Mouse (Mus musculus) CH12.LX (cell line): ENCODE data around the gene Dhodh. TPM values are rescaled to one million over a fixed set of nuclear protein-coding genes. Genes with fewer than 3 reads are reported as not detected.

Experiments used
- DNase-seq: peaks from one replicate; pipeline ENCODE4 v3.0.0-alpha.2; 2013; ENCODE audit errors: extremely low read depth
- H3K27ac ChIP-seq: 2 replicates; pipeline ENCODE4 v1.5.1; 2012; ENCODE audit warnings: low read depth, mild to moderate bottlenecking, control low read depth, moderate library complexity; ENCODE audit not compliant: insufficient read depth
- H3K27me3 ChIP-seq: replicated peaks from 2 replicates; pipeline ENCODE3; 2012; ENCODE audit warnings: inconsistent platforms
- H3K36me3 ChIP-seq, 2 experiments: replicated peaks in 1 of 2; 2 replicates each; pipeline versions ENCODE3 to v1.6.1; 2012; ENCODE audit warnings: inconsistent platforms in 1 of 2, low read length in 1 of 2, mild to moderate bottlenecking in 1 of 2, mixed read lengths in 1 of 2, moderate library complexity in 1 of 2; ENCODE audit not compliant: control insufficient read depth in 1 of 2, insufficient read depth in 1 of 2
- H3K4me1 ChIP-seq, 2 experiments: 2 replicates each; pipeline ENCODE4 v1.6.1; 2012; ENCODE audit warnings: inconsistent platforms in 1 of 2, moderate library complexity in 1 of 2; ENCODE audit not compliant: insufficient read depth in 2 of 2, control insufficient read depth in 1 of 2
- H3K4me2 ChIP-seq: 2 replicates; pipeline ENCODE4 v1.6.1; 2012; ENCODE audit warnings: low read depth, mild to moderate bottlenecking, control low read depth; ENCODE audit not compliant: poor library complexity, insufficient read depth, severe bottlenecking
- H3K4me3 ChIP-seq, 3 experiments: fragments of 150-350 bp in 1 of 3; sonication (generic) in 1 of 3; replicated peaks in 1 of 3; 2 replicates each; pipeline versions ENCODE3 to v1.5.1; 2011 to 2012; ENCODE audit warnings: low read depth in 2 of 3, low read length in 2 of 3, mild to moderate bottlenecking in 2 of 3, moderate library complexity in 2 of 3, control low read depth in 1 of 3, improper control_type of control experiment in 1 of 3, inconsistent platforms in 1 of 3, mixed read lengths in 1 of 3; ENCODE audit not compliant: poor library complexity in 1 of 3
- H3K79me2 ChIP-seq: replicated peaks from 2 replicates; pipeline ENCODE4 v1.6.1; 2012; ENCODE audit warnings: mild to moderate bottlenecking, moderate library complexity; ENCODE audit not compliant: control insufficient read depth, poor library complexity, insufficient read depth, severe bottlenecking; ENCODE audit errors: extremely low read depth
- H3K9ac ChIP-seq: 2 replicates; pipeline ENCODE4 v1.6.1; 2012; ENCODE audit warnings: low read depth, mild to moderate bottlenecking, control low read depth, moderate library complexity; ENCODE audit not compliant: insufficient read depth
- H3K9me3 ChIP-seq: replicated peaks from 2 replicates; pipeline ENCODE3; 2012; ENCODE audit warnings: low read length, inconsistent platforms, mixed read lengths
- BHLHE40 ChIP-seq: IDR thresholded peaks from 2 replicates; pipeline ENCODE4 v1.6.1; 2011; ENCODE audit warnings: mild to moderate bottlenecking, low read depth, low read length, improper control_type of control experiment
- CHD2 ChIP-seq: IDR thresholded peaks from 2 replicates; pipeline ENCODE4 v1.6.1; 2011; ENCODE audit warnings: low read length, improper control_type of control experiment
- CTCF ChIP-seq, 2 experiments: IDR thresholded peaks in 1 of 2; conservative IDR thresholded peaks in 1 of 2; 2 replicates each; pipeline ENCODE4 v1.5.1; 2011 to 2012; ENCODE audit warnings: low read depth in 2 of 2, low read length in 2 of 2, improper control_type of control experiment in 1 of 2, inconsistent platforms in 1 of 2, mild to moderate bottlenecking in 1 of 2, moderate library complexity in 1 of 2
- ETS1 ChIP-seq: conservative IDR thresholded peaks from 2 replicates; pipeline ENCODE4 v1.6.1; 2012; ENCODE audit warnings: low read depth, mild to moderate bottlenecking, inconsistent platforms, low read length, improper control_type of control experiment, moderate library complexity
- GABPA ChIP-seq: IDR thresholded peaks from 2 replicates; pipeline ENCODE4 v1.6.1; 2012; ENCODE audit warnings: low read depth, low read length, improper control_type of control experiment, inconsistent platforms; ENCODE audit not compliant: insufficient replicate concordance
- IRF4 ChIP-seq: IDR thresholded peaks from 2 replicates; pipeline ENCODE4 v1.6.1; 2014; ENCODE audit warnings: low read depth, mild to moderate bottlenecking, inconsistent platforms, low read length, improper control_type of control experiment
- MXI1 ChIP-seq: IDR thresholded peaks from 2 replicates; pipeline ENCODE4 v1.6.1; 2011; ENCODE audit warnings: mild to moderate bottlenecking, low read depth, low read length, improper control_type of control experiment
- PAX5 ChIP-seq: IDR thresholded peaks from 2 replicates; pipeline ENCODE4 v1.6.1; 2012; ENCODE audit warnings: low read length, inconsistent platforms, mixed read lengths
- TBP ChIP-seq: conservative IDR thresholded peaks from 2 replicates; pipeline ENCODE4 v1.6.1; 2011; ENCODE audit warnings: low read depth, low read length, improper control_type of control experiment
- ZMIZ1 ChIP-seq: IDR thresholded peaks from 2 replicates; pipeline ENCODE4 v1.6.1; 2012; ENCODE audit warnings: low read depth, mild to moderate bottlenecking, inconsistent platforms, low read length, improper control_type of control experiment
- dilution Hi-C: fragments of 300-500 bp; cut with MboI; formaldehyde crosslinking; loops from 2 replicates; pipeline ENCODE4 v1.14.3; 2020; ENCODE audit warnings: low sequenced_read_pairs; ENCODE audit not compliant: extremely low pct_unique_long_range_greater_than_20kb, extremely low pct_ligation_motif_present
- in situ Hi-C: fragments of 300-500 bp; cut with MboI; formaldehyde crosslinking; loops from 3 replicates; pipeline ENCODE4 v1.14.3; 2019; ENCODE audit warnings: low sequenced_read_pairs, low pct_ligation_motif_present, low pct_unique_long_range_greater_than_20kb, mixed read lengths
- polyA plus RNA-seq: library from polyadenylated mRNA; unstranded; fragments of >175 nt; gene quantifications from 2 replicates; pipeline ENCODE4 v1.2.1, GENCODE M21; 2012; ENCODE audit warnings: low read depth; ENCODE audit not compliant: insufficient read length
- total RNA-seq, 2 experiments: library from RNA; depleted of rRNA; stranded (reverse); fragments of 300-350 nt in 1 of 2; fragments of >200 nt in 1 of 2; gene quantifications; 2 replicates each; pipeline ENCODE4 v1.2.3; 2012 to 2014

Dhodh gene
- total and polyA plus RNA-seq, 3 experiments: 37.8 to 43.6 (median 38.5) TPM

- in situ Hi-C loops: no loop called here
- Histone ChIP-seq H3K79me2 (no peaks in the 10 kb centered on the region), H3K9ac (no peak overlapping the region), H3K36me3 (peaks cover 36 to 77% of the 10 kb centered on the region in 2 experiments), H3K27me3 (no peaks in the 10 kb centered on the region), H3K4me3 (no peak overlapping the region), H3K4me2 (no peak overlapping the region), H3K27ac (no peak overlapping the region), H3K4me1 (peaks cover 0 to 11% of the 10 kb centered on the region in 2 experiments; a peak in 3 of 4 replicates), H3K9me3 (no peaks in the 10 kb centered on the region)
- DNase-seq: no peak
- TF ChIP-seq GABPA: no peak
- TF ChIP-seq PAX5: no peak
- no peak for TF ChIP-seq TBP
- no peak for TF ChIP-seq BHLHE40
- TF ChIP-seq ETS1: no peak
- dilution Hi-C loops: no loop called here
Measured at GRCm38 (mm10) chr8:109641236-109641635, 32.8 kb upstream of the Dhodh start.

- Histone ChIP-seq H3K9ac (no peak overlapping the region), H3K27ac (no peak overlapping the region), H3K9me3 (no peaks in the 10 kb centered on the region), H3K79me2 (no peaks in the 10 kb centered on the region), H3K4me1 (peaks cover 0 to 11% of the 10 kb centered on the region in 2 experiments; a peak in 3 of 4 replicates), H3K4me3 (no peak overlapping the region), H3K4me2 (no peak overlapping the region), H3K36me3 (peaks cover 35 to 75% of the 10 kb centered on the region in 2 experiments), H3K27me3 (no peaks in the 10 kb centered on the region)
- DNase-seq: no peak
- in situ Hi-C loops: no loop called here
- dilution Hi-C loops: no loop called here
- TF ChIP-seq GABPA (no peak), IRF4 (no peak), CHD2 (no peak), MXI1 (no peak)
Measured at GRCm38 (mm10) chr8:109640410-109640809, 31.9 kb upstream of the Dhodh start.

- in situ Hi-C loops: no loop called here
- no peaks in the 10 kb centered on the region for H3K27me3 ChIP-seq
- no peak overlapping the region for H3K4me2 ChIP-seq
- TF ChIP-seq ZMIZ1: no peak
- TF ChIP-seq CTCF (conservative IDR thresholded peaks at IDR 0.05 in 1 of 2, IDR thresholded peaks at IDR 0.05 in 1 of 2; ENCODE audit: low read depth in 2 of 2, low read length in 2 of 2): peak in 1 of 2 experiments; percentile 7; a peak in 1 of 4 replicates
- dilution Hi-C loops: no loop called here
- H3K79me2 ChIP-seq: no peaks in the 10 kb centered on the region
- DNase-seq: peak; percentile 56
- no peak overlapping the region for H3K9ac ChIP-seq
- H3K27ac ChIP-seq: no peak overlapping the region
- H3K9me3 ChIP-seq: no peaks in the 10 kb centered on the region
- peaks cover 35 to 78% of the 10 kb centered on the region in 2 experiments for H3K36me3 ChIP-seq
- H3K4me1 ChIP-seq: peaks cover 0 to 11% of the 10 kb centered on the region in 2 experiments; a peak in 3 of 4 replicates
- no peak overlapping the region for H3K4me3 ChIP-seq
Measured at GRCm38 (mm10) chr8:109638851-109639250, 30.4 kb upstream of the Dhodh start.
